Mouse (Mus musculus) natural killer cell, adult 2 months (primary cell): ENCODE data around the gene Prdm4.

Source experiments
- DNase-seq, 2 experiments: peaks; one replicate each; pipeline ENCODE4 v3.0.0; 2022; ENCODE audit warnings: low spot score in 2 of 2

Gene Prdm4

DNA sequence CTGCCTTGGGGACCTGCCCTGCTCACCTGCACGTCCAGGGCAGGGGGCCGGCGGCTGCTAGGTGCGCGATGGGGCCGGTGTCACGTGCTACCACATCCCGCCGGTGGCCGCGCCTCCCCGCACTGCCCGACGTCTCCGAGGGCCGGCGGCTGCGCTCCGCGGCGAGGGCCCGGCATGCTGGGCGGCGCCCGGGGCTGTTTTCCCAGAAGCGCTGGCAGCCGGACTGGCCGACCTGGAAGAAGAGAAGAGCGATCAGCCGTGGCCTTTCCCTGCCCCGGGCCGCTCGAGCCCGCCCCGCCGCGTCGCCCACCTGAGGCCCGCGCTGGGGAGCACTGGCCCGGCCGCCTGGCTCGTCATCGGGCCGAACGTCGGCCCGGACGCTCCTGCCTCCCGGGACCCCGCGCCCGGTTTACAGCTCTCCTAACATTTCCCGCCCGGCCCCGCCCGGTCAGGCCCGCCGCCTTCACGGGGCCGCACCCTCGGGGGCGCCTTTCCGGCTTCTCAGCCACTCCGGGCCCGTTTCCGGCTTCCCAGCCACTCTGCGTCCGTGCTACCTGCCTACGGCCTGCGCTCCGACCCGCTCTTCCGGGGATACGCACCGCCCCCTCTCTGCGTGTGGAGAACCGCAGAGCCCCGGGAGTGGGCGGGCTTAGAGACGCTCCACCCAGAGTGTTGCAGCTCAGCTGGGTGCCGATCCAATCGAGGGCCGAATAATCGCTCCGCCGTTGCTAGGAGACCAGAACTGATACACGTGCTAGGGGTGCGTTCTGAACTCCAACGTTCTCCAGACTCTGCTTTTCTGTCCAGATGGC lies at the start of gene Prdm4:
Gene Prdm4, minus strand, starts transcription at position 645 of the 812 bp plus-strand sequence.
- peak; percentile 94 to 96 for DNase-seq

DNA sequence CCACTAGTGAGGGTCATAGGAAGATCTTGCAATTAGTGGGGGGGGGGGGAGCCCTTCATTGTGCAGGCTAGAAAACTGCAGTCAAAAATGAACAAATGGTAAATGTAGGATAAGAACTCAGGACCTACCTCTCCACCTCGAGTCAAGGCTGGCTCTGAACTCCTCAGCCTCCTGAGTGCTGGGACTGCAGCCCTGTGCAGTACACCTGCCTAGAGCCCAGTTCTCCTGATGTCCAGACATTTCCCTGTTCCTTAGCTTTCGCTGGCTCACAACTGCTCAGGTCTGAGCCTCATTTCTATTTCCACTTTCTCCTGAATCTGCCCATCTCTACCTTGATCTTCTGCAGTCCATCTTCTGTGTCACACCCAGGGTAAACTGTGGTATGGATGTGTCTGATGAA lies 49.5 kb upstream of the Prdm4 start:
- DNase-seq: no peak

DNA sequence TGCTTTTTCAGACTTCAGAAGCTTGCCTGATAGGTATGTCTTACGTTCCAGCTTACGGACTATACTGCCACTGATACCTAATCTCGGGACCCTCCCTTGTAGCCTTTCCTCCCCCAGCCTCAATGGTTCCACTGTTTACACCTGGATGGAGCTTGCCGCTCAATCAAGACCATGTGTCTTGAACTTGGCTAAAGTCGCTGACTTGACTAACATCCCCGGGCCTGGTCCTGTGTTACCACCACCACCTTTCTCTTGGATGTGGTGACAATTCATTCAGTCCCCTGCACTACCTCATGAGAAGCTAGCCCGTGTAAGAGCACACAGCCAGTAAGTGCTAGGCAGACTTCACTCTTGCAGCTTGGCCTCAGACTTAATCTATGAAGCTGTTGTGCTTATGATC lies 47.4 kb upstream of the Prdm4 start:
- no peak for DNase-seq

DNA sequence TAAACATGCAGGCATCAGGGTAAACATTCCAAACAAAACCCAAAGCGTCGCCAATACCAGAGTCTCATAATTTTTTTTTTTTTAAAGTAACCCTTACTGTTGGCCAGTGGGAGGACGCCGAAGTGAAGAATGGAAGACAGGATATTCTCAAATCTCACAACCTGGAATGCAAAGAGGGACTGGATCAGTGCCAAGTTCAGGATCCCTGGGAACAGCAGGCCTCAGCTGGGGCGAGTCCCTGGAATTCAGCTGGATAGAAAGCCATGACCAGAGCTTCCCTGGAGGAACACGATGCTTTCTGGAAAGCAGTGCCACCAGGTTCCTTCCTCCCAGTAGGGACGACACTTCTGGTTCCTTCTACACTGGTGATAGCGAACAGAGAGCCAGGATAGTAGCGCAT lies 46.0 kb upstream of the Prdm4 start:
- no peak for DNase-seq

DNA sequence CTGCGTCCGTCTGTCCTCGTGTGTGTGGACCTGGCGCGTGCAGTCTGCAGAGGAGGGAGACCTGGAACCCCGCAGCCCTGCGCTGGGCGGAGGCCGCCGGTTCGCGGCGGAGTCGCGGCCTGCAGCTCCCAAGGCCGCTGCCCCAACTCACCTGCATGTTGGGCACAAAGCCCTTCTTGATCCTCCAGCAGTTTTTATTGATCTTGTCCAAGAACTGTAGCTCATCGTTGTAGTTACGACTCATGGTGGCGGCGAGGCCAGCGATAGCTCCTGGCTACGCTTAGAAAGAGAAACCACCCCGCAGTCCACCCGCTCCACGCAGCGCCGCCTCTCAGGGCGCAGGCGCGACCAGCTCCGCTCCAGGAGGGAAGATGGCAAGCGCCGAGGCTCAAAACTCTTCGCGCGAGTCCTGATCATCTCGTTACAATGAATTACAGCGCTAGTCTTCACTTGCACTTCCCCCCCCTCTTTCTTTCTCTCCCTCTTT lies 40.6 kb upstream of the Prdm4 start, which contains the start of gene Rtcb:
Gene Rtcb, minus strand, starts transcription at position 360 of the 487 bp plus-strand sequence.
- DNase-seq: peak; percentile 89 to 94

DNA sequence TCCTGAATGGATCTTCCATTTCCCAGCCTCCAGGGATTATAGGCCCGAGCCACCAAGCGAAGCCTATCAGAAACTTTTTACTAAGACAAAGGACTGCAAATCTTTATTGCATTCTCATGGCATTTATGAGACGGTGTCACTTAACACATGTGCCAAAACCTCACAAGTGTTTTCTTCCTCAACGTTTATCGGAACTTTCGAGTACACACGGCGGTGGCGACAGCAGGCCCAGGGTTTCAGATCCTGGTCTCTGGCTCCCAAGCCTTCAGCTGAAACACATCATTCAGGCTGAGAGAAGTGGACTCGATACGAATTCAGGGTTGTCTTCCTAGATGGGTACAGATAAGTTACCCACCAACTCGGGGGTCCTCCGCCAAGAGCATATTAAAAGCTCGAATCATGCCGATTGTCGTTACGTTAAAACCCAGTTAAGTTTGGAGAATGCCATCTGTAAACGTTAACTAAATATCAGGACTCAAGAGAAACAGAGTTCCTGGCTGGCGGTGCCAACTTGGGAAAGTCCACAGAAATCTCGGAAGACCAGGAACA lies 40.0 kb upstream of the Prdm4 start:
- DNase-seq: no peak

DNA sequence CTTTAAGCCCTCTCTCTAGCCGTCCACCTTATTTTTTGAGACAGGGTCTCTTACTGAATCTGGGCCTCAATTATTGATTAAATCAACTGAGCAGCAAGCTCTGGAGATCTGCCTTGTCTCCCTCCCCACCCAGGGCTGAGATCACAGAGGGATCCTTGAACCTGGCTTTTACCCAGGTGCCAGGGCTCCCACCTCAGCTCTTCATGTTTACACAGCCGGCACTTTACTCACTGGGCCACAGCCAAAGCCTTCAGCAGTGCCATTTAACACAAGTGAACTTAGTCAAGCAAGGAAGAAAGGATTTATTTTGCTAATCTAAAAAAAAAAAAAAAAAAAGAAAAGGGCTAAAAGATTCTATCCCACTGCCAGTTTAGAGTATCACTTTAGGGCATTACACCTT lies 37.5 kb upstream of the Prdm4 start:
- DNase-seq: no peak

DNA sequence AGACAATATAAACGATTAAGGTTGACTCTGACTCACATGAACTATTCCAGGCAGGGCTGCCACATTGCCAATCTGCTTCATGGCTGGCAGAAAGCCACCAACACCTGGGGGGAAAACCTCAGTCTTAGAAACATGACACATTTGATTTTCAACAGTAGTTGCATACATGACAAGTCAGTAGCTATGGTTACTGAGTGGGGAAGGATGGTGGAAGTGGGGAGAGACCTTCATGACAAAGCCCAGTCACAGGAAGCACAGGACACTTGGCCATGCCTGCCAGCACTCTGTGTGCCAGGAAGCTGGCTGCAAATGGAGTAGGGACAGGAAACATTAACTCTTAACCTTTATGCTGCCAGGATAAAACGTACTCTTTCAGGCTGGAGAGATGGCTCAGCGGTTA lies 36.5 kb upstream of the Prdm4 start:
- peak; percentile 10 to 21 for DNase-seq

DNA sequence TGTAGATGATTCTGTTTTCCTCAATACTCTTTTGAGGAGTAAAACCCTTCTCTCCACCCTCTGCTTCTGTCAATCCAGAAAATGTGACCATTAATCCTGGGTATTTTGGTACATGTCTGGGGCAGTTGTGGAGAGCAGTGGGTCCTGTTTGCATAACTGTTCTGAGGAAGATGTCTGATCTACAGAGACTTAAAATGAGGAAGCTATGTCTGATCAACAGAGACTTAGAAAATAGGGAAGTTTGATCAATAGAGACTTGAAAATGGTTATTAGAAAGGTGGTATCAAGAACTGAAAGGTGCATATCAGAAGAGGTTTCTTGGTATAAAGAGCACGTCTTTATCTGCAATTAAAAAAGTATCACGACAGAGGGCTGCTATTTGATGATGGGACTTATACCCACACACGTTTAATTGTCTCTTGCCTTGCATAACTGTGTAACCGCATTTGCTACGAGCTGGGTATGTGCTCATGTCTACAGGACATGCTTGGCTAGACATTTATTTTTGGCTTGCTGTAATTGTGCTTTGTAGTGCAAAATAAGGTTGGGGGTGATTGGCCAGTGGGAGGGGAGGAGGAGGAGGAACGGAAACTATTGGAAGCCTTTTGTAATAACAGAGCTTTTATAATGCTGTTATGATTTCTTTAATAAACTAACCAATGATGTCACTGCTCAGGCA lies 35.0 kb upstream of the Prdm4 start:
- peak in 1 of 2 experiments; percentile 46 for DNase-seq

DNA sequence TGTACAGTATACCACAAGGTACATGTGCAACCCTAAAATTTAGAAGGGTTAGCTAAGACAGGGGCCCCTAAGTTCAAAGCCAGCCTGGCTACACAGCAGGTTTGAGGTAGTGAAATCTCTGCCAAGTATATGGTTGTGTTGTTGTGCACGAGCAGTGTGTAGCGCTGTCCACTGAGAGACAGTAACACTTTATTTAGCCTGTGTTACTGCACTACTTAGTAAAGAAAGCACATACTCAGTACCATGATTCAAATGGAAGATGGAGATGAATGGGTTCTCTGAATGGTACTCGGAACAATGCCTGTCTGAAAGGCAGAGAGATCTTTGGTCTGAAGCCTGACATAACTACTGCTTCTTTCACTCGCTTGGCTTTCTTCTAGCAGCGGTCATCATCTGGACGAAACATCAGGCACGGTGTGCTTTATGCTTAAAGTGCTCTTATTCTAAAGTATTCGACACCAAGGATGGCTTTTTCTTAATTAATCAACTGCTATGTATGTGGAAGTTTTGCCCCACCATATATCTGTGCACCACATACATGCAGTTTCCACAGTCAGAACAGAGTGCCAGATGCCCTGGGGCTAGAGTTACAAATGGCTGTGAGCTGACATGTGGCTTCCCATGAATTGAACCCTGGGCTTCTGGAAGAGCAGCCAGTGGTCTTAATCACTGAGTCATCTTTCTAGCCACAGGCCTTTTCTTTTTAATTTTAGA lies 31.7 kb upstream of the Prdm4 start:
- no peak for DNase-seq

DNA sequence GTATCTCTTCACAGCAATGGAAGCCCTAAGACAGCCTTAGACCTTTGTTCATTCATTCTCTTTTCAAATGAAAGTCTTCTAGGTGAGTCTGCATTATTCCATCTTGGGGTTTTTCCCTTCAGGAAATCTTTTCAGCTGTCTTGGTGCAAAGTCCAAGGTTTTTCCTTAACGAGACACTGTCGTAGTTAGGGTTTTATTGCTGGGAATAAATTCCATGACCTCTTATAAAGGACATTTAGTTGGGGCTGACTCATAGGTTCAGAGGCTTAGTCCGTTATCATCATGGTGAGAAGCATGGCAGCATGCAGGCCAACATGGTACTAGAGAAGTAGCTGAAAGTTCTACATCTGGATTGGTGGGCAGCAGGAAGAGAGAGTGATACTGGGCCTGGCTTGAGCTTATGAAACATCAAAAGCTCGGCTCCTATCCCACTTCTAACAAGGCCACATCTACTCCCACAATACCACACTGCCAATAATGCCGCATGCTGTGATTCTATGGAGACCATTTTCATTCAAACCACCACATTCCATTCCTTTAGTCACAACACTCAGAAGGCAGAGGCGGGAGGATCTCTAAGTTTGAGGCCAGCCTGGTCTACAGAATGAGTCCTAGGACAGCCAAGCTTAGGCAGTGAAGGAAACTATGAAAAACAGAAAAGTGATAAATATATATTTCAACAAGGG lies 19.5 kb upstream of the Prdm4 start:
- DNase-seq: no peak

DNA sequence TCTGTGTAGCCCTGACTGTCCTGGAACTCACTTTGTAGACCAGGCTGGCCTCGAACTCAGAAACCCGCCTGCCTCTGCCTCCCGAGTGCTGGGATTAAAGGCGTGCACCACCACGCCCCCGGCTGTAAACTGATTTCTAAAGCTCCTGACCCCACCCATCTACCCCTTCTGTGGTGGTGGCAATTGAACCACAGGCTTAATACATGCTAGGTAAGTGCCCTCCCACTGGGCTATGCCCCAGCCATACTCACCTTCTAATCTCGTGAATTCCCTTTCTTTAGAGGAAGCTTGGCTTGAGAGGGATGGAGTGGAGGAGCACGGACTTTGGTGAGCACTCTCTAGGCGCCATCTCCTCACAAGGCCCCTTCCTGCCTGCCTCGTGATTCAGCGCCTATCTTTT lies 13.0 kb upstream of the Prdm4 start:
- no peak for DNase-seq

DNA sequence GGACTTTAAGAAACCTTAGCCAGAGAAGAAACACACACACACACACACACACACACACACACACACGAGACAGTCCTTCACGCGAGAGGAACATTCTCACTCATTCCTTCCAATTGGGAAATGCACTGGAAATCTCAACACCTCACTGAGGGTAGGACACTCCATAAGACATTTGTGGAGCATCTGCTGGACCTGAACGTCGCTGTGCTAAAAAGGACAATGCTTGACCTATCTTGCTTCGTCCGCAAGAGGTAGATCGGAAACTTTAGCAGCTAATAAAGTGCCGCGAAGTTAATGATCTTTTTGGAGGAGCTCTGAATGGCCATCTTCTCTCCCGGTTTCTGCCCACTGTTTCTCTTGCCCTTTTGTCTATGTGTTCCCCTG lies 12.3 kb upstream of the Prdm4 start:
- DNase-seq: no peak

DNA sequence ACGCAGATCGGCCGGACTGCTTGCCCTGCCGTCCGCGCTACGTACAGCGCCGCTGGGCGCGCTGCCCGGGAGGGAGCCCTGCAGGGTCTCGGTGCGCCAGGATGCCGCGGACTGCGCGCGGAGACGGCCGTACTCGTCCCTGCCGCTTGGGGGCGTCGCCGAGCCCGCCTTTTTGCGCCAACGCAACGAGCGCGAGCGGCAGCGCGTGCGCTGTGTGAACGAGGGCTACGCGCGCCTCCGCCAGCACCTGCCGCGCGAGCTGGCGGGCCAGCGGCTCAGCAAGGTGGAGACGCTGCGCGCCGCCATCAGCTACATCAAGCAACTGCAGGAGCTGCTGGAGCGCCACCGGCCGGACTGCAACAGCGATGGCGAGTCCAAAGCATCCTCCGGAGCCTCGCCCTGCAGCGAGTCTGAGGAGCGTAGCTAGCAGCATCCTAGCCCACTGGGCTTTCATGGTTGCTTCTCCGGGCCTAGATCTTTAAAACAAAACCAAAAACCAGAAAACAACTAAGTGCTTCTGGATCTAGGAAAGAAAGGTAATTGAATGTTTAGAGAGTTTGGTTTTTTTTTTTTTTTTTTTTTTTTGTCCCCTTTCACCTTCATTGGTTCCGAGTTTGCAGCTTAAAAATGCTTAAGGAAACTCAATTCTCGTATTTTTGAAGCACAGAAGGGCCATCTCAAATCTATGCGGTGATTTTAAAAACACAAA lies 11.7 kb upstream of the Prdm4 start:
- peak; percentile 26 to 69 for DNase-seq

DNA sequence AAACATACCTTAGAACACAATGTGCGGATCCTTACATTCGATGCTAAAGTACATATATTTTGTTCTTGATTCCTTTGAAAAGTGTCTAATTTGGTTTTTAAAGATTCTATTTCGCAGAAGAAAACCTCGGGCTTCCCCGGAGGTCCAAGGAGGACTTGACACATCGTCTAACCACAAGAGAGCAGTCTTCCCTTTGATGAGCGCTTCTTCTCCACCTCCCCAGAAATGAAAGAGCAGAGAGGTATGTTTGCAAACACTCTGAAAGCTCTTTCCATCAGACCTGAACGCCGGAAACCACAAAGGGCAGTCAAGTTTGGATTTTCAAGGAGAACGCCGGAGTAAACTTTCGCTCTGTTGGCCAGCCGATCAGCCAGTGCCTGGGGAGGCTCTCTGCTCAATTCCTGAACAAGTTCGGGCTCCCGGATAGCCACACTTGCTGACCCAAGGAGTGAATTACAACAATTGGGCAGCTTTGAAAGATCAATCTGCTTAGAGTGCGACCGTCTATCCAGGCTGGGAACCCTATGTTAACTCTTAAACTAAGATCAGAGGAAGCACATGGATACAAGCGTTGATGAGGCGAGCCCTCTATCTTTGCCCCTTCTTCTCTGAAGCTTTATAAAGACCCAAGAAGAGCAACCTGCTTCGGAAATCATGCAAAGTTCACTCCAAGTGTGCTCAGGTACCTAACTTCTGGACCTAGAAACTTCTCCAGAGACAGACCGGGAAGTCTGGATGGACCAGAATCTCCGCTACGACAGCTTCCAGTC lies 10.9 kb upstream of the Prdm4 start, which contains the start of gene Ascl4:
Gene Ascl4, plus strand, starts transcription at position 6 of the 770 bp plus-strand sequence.
- peak in 1 of 2 experiments; percentile 10 for DNase-seq

DNA sequence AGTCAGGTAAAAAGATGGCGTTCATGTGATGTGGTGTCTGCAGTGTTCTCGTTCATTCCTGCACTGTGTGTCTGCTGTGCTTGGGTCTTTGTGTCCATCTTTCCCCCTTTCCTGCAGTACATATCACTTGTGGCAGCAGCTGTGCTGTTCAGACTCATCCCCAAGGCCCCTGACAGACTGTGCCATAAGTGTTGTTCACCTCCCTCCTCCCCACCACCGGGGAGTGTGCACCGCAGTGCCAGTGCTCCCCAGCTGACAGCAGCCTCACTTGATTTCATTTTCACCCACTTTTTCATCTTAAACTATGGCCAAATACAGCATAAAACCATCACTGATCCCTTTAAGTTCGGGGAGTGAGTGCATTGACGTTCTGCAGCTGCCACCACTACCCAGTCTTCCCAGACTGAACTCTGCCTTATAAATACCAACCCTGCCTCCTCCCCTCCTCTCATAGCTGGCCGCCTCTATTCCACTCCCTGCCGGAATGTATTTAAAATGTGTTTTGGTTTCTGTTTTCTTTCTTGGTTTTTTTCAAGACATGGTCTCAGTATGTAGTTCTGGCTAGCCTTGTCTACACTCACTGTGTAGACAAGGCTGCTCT lies 37.0 kb downstream of the Prdm4 start:
- DNase-seq: no peak

DNA sequence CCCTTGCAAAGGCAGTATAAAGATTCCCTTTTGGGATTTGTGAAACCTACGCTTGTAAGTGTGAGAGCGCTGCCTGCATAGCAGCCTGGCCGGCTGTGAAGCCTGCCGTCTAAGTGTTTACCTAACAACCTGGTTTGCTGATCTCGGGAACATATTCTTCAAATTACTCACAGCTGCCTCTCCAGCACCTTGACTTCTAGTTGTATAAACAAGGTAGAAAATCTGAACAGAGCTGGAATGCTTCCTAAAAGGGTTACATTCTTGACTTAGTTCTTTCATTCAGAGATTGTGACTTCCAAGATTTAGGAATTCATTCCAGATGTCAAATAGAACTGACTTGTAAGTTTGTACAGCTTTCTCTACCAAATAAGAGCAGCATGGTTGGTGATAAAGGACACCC lies 41.1 kb downstream of the Prdm4 start:
- no peak for DNase-seq

DNA sequence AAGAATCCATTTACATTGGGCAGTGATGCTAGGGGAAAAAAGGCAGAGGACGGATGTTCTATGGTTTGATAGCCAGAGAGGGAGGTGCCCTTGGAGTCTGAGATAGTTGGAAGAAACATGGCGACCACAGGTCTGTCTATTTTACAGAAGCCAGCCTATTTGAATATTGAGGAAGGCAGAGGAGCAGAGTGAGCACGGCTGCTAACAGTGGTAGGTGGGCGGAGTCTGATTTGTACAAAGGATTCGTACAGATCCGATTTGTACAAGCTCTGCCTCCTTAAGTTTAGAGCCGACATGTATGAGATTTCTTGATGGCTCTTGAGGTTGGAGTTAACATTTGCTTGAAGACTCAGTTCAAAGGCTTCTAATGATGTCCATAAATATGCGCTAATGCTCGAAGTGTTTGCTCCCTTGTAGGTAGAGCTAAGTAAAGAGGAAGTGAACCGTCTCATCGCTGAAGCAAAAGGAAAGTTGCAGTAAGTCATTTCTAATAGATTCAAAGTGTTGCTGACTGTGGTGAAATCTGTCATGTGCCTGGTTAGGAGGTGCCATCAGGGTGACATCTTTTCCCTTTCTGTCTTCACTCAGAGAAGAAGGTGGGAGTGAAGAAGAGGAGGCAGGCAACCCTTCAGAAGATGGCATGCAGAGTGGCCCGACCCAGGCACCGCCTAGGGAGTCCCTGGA lies 42.9 kb downstream of the Prdm4 start:
- DNase-seq: no peak

DNA sequence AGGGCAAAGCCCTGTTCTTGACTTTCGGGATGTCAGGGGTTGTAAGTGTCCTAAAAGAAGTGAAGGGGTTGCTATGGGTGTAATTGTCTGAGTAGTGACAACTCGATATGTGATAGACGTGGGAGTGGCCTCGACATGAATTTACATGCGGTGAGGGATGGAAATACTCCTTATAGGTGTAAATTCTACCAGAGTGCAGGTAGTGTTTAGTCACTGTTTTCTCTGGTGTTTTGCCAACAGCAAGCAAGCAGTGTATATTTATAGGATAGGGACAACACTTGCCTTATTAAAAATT lies 44.5 kb downstream of the Prdm4 start:
- DNase-seq: peak; percentile 10 to 12
